Mouse (Mus musculus) heart, adult 18-20 months (tissue): ENCODE data around the gene Gramd2. TPM values are rescaled to one million over a fixed set of nuclear protein-coding genes. Genes with fewer than 3 reads are reported as not detected.
A peak's percentile ranks its signal among the peaks of the same experiment; 100 is the strongest.

Experiments used
- DNase-seq, 2 experiments: peaks; one replicate each; pipeline ENCODE4 v3.0.0; 2021 to 2022; ENCODE audit warnings: mixed read lengths in 1 of 2
- total RNA-seq, 2 experiments: library from RNA; stranded (reverse); gene quantifications; 2 replicates each; pipeline ENCODE4 v1.2.3; 2021

Gramd2 gene
- total RNA-seq, 2 experiments from 2014 or later, result 0.28 TPM; not detected in 1

GRCm38 (mm10) chr9:59667904-59668303 lies 12.0 kb upstream of the Gramd2 start:
- no peak for DNase-seq

- DNase-seq, result no peak
Observed at GRCm38 (mm10) chr9:59668473-59668872, 11.5 kb upstream of the Gramd2 start.

DNA sequence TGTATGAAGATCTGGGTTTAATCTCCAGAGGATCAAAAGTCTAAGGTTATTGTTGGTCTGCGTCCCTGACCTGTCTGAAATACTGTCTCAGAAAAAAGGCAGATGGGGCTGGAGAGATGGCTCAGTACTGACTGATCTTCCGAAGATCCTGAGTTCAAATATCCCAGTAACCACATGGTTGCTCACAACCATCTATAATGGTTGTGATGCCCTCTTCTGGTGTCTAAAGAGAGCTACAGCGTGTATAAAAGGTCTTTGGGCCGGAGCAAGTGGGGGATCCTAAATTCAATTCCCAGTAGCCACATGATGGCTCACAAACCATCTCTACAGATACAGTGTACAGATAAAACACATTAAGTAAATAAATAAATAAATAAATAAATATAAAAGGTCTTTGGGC lies 10.8 kb upstream of the Gramd2 start:
- DNase-seq, result no peak

- DNase-seq, result peak; percentile 77 to 84
Observed at GRCm38 (mm10) chr9:59672195-59672894, 7.6 kb upstream of the Gramd2 start.

GRCm38 (mm10) chr9:59673427-59673826 lies 6.5 kb upstream of the Gramd2 start:
- no peak for DNase-seq

- DNase-seq, result peak in 1 of 2 experiments; percentile 57
Observed at GRCm38 (mm10) chr9:59675598-59675997, 4.3 kb upstream of the Gramd2 start.

- DNase-seq, result peak; percentile 51 to 60
Observed at GRCm38 (mm10) chr9:59678313-59678712, 1.6 kb upstream of the Gramd2 start.

DNA sequence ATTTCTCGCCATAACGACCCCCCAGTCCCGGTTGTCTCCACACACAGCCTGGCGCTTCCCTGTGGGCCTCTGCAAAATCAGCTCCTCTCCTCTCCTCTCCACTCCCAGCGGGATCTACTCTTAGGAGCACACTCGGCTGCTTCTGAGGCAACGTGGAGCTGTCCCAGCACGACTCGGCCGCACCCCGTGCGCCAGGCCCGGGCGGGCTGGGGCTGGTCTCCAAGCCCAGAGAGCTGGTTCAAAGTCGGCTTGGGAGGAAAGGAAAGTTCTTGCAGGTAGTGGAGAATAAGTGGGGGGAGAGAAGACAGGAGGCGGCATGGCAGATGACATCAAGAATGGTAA lies 561 bp downstream of the Gramd2 start:
- no peak for DNase-seq

DNA sequence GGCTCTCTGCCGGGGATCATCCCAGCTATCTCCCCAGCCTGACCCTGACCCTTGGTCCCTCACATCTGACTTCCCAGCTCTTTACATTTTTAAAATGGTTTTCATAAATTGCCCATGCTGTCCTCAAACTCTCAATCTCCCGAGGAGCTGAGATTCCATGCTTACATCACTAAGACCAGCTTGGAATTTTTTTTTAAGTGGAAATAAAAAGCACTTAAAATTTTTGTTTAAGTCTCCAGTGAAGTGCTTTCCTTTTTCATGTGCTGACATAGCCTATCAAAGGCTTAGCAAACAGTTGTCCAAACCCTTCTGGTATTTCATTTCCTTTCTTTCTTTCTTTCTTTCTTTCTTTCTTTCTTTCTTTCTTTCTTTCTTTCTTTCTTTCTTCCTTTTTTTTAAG lies 4.1 kb downstream of the Gramd2 start:
- no peak for DNase-seq

DNA sequence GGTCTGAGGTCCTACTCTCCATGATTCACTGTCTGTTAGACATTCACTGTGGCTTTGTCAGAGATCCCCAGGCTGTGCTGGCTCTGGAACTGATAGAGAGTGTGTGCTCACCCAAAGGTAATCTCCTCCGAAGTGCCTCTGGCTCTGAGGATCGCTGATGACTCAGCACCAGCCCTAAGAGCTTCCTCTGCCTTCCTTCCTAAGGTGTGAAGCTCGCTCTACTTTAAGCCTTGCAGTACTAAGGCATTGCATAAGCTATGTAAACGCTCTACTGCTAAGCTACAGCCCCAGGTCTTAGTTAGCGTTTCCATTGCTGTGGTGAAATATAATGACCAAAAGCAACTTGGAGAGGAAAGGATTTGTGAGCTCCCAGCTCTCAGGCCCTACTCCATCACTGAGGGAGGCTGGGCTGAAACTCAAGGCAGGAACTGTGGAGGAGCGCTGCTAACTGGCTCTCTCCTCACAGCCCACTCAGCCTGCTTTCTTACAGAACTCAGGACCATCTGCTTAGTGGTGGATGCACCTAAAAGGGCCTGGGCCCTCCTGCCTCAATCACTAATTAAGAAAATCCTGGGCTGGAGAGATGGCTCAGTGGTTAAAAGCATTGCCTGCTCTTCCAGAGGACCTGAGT lies 7.6 kb downstream of the Gramd2 start:
- DNase-seq, result no peak

- peak; percentile 85 to 87 for DNase-seq
Observed at GRCm38 (mm10) chr9:59691635-59692094, 11.7 kb downstream of the Gramd2 start.

DNA sequence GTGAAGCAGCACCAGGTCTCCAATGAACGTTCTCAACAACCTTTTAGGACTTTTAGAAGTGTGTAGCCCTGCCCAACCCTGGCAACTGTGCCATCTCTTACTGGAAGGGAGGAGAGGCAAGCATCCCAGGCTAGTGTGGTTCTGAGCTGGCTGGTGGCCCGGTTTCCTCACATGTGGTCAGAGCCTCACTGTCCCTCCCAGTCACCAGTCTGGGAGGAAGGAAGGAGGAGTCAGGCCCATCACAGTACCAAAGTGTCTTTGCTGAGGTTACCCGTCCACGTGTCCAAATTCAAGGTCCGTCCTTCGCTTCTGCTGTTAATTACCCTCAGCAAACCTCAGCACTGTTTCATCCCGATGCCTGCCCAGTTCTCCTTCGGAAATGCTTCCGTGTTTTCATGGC lies 12.2 kb downstream of the Gramd2 start:
- peak in 1 of 2 experiments; percentile 41 for DNase-seq

DNA sequence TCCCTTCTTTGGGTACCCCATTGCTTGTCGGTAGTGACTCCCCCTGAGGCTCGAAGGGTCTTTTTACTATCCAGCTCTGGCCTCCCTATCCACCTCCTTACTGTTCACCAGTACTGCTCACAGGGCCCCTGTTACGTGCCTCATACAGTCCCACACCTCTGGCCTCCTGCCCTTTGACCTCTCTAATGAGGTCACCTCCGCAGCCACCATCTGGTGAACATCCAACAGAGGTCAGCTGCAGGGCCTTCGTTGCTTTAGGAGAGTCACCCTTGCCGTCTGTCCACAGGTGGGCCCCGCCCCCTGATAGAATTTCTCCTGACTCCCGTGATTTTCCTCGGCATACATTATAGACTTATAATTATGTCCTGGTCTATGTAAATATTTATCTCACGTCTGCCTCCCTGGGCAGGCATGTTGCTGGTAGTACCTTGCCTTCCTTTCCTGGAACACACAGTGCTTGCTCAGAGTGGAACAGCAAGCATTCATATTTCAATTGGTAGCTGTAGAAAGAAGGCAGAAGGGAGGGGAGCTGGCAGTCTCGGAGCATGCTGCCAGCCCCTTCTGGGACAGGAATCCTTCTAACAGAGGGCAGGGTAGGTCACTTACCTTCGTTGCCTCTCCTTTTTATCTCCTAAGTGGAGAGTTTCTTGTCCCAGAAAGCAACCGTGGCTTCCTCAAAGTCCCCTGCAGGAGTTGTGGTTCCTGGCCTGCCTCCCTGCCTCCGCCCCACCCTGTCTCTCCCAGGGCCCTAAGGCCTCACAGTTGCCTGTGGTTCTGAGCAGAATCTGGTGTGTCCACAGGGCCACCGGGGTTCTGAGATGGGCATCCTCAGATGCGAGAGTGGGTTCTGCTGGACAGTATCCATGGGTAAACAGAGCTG lies 14.9 kb downstream of the Gramd2 start:
- no peak for DNase-seq

- DNase-seq, result peak in 1 of 2 experiments; percentile 12
Observed at GRCm38 (mm10) chr9:59695451-59695813, 15.5 kb downstream of the Gramd2 start.

DNA sequence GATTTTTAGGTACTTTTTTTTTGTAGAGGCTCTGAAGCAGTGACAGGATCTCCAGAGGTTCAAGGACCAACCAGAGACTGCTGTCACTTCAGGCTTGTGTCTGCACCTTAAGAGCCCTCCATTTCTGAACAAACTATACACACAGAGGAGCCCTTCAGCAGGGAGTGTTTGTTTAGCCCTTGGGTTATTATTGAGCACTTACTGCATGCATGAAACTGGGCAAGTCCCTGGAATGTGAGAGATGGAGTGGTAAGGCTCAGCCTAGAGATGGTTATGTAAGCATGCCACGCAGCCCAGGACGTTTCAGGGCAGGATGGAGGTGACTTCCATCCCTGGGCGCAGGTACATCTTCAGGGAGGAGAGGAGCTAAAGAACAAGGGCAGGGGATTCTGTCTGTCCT lies 16.4 kb downstream of the Gramd2 start:
- DNase-seq, result no peak

GRCm38 (mm10) chr9:59701094-59701493 lies 21.1 kb downstream of the Gramd2 start:
- DNase-seq, result no peak

- no peak for DNase-seq
Observed at GRCm38 (mm10) chr9:59703099-59703498, 23.2 kb downstream of the Gramd2 start.

DNA sequence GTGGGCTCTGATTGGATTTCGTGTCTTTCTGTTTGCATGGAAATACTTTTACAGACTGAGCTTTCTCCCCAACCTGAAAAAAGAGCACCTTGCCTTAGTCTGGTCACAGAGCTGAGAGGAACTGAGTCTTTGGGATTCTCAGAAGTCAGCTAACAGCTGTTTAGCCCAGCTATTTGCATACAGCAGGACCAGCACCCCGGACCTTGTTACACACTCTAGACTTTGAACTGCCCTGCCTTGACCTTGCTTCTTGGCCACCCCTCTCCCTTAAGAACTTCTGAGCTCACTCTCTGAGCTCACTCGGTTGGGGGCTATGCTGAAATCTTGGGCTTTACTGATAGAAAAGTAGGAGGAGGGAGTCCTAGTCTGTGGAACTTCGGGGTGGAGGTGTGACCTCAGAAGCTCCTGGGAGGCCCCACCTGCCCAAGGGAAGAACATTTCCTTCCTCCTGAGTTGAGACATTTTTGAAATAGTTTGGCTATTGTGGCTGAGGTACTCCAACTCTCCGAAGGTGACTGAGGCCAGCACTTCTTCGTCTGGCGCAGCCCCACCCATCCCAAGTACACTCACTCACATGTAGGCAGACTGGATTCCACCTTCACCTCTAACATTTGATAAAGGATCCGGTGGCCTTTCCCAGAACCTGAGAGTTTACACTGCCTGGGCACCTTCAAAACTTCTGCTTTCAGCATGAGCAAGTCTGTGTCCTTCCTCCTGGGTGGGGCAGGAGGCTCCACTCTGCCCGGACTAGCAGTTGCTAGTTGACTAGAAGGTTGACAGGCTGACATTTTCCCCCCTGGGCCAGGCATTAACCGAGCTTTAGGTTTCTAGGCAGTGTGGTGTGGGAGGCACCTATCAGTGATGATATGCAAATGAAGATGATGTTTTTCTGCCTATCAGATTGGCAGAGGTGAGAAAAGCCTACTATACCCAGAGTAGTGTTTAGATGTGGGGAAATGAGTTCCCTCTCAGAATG lies 27.2 kb downstream of the Gramd2 start:
- DNase-seq, result no peak

- no peak for DNase-seq
Observed at GRCm38 (mm10) chr9:59709225-59709624, 29.3 kb downstream of the Gramd2 start.

GRCm38 (mm10) chr9:59716275-59716898 lies 36.4 kb downstream of the Gramd2 start:
- no peak for DNase-seq

GRCm38 (mm10) chr9:59718237-59718636 lies 38.3 kb downstream of the Gramd2 start:
- no peak for DNase-seq
